Mouse (Mus musculus) hindbrain, embryonic 16.5 days (tissue): Measurements from ENCODE around the gene Agap3. TPM values are rescaled to one million over a fixed set of nuclear protein-coding genes. Genes with fewer than 3 reads are reported as not detected.

ENCODE experiments used
- ATAC-seq: fragments of 200-750 bp; cut with Nextera tagmentation; 2 replicates; pipeline ENCODE4 v1.8.0; 2017; ENCODE audit warnings: moderate TSS enrichment, moderate library complexity
- H3K27ac ChIP-seq: fragments of 300-500 bp; sonication (generic); 2 replicates; pipeline ENCODE4 v1.5.1; 2014; ENCODE audit warnings: low read depth, mild to moderate bottlenecking, control low read depth, low read length, moderate library complexity
- H3K27me3 ChIP-seq: fragments of 300-500 bp; sonication (generic); replicated peaks from 2 replicates; pipeline ENCODE4 v1.6.1; 2014; ENCODE audit warnings: low read length; ENCODE audit not compliant: control insufficient read depth, insufficient read depth
- H3K36me3 ChIP-seq: fragments of 300-500 bp; sonication (generic); 2 replicates; pipeline ENCODE4 v1.6.1; 2014; ENCODE audit warnings: mild to moderate bottlenecking, low read length, moderate library complexity, mixed read lengths; ENCODE audit not compliant: control insufficient read depth, insufficient read depth
- H3K4me1 ChIP-seq: fragments of 300-500 bp; sonication (generic); 2 replicates; pipeline ENCODE4 v1.6.1; 2014; ENCODE audit warnings: low read depth, low read length; ENCODE audit not compliant: control insufficient read depth, insufficient read depth
- H3K4me2 ChIP-seq: fragments of 300-500 bp; sonication (generic); 2 replicates; pipeline ENCODE4 v1.6.1; 2014; ENCODE audit warnings: mild to moderate bottlenecking, low read length, control low read depth, moderate library complexity
- H3K4me3 ChIP-seq: fragments of 300-500 bp; sonication (generic); 2 replicates; pipeline ENCODE4 v1.5.1; 2014; ENCODE audit warnings: mild to moderate bottlenecking, low read length, control low read depth, moderate library complexity
- H3K9ac ChIP-seq: fragments of 300-500 bp; sonication (generic); 2 replicates; pipeline ENCODE4 v1.6.1; 2014; ENCODE audit warnings: low read depth, mild to moderate bottlenecking, control low read depth, low read length, moderate library complexity
- H3K9me3 ChIP-seq: fragments of 300-500 bp; sonication (generic); 2 replicates; pipeline ENCODE4 v1.6.1; 2014; ENCODE audit warnings: mild to moderate bottlenecking, low read length, moderate library complexity; ENCODE audit not compliant: control insufficient read depth
- WGBS: fragments of 180-500 bp; shearing (Covaris S2); extraction: QIAGEN DNeasy Blood & Tissue Kit; methylation state at CpG from one replicate; pipeline ENCODE4 v1.1.7; 2014; 5-methylcytosine and 5-hydroxymethylcytosine counted together
- polyA plus RNA-seq: library from polyadenylated mRNA; unstranded; fragments of >200 nt; fragmentation: Nextera tagmentation; extraction: Ambion mirVana; gene quantifications from 2 replicates; pipeline ENCODE4 v1.2.1, GENCODE M21; 2015

Gene Agap3
- polyA plus RNA-seq, 1 experiment from 2014 or later: 47.7 TPM

DNA sequence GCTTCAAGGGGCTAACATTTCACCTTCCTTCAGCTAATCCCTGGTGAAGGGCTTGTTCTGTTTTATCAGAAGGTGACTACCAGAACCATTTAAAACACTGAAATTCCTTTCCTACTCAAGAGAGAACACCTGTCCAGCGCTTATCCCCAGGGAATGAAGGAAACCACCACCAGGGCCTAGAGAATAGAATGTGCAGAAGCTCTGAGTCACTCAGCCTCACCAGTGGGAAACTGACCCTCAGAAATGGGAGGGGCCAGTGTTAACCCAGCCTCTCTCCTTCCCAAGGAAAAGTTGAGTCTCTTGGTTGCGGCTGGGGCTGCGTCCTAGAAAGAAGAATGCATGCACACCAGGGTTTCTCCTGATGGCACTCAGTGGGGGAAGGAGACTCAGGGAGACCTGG is 3.1 kb downstream of the Agap3 start:
- H3K27me3 ChIP-seq: no peaks in the 10 kb centered on the region
- H3K36me3 ChIP-seq: peaks cover 4% of the 10 kb centered on the region
- peak overlapping the region; percentile 97 for H3K4me2 ChIP-seq
- no peak for ATAC-seq
- no peak overlapping the region for H3K27ac ChIP-seq
- WGBS: 55% methylated on average over 3 of the region's 3 CpGs
- no peak overlapping the region for H3K9ac ChIP-seq
- no peak overlapping the region for H3K4me3 ChIP-seq
- peaks cover 41% of the 10 kb centered on the region for H3K4me1 ChIP-seq
- H3K9me3 ChIP-seq: no peaks in the 10 kb centered on the region

DNA sequence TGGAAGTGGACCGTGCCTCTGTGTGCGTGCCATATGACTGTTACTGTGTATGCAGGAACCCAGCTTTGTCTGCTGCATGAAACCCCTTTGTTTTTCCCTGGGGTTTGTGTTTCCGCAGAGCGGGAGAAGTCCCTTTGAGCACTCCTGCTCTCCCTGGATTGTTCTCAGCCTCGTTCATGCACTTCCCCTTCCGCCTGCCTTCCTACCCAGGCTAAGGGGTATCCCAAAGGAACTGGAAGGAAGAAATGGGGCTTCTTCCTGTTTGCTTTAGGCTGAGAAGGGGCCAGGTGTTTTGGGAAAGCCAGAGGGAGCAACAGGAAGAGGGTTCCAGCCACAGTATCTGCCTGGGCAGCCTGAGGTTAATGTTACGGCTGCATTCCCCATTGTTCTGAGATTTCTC is 3.6 kb downstream of the Agap3 start:
- peak overlapping the region; percentile 27 for H3K4me2 ChIP-seq
- no peak overlapping the region for H3K4me3 ChIP-seq
- peaks cover 41% of the 10 kb centered on the region for H3K4me1 ChIP-seq
- peaks cover 4% of the 10 kb centered on the region for H3K36me3 ChIP-seq
- ATAC-seq: no peak
- no peak overlapping the region for H3K9ac ChIP-seq
- no peaks in the 10 kb centered on the region for H3K27me3 ChIP-seq
- H3K27ac ChIP-seq: no peak overlapping the region
- no peaks in the 10 kb centered on the region for H3K9me3 ChIP-seq
- WGBS: 42% methylated on average over 7 of the region's 7 CpGs

DNA sequence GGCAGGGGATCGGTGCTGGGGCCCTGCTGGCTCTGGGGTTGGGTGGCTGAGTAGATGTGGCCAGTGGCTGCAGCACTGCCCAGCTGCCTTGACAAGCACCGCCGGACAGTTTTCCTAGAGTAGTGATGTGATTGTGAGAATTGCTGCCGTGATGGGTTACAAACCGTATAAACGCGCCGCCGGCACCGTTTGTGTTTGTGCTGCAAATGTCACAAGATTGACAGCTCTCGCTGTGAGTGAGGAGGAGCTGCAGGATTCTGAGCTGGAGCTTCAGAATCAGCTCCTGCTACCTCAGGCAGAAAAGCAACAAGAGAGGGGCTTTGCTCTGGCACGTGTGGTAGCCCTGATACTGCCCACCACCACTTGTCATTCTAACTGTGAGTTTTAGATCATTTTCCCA is 14.8 kb downstream of the Agap3 start:
- Histone ChIP-seq H3K4me3 (no peak overlapping the region), H3K4me1 (peaks cover 12% of the 10 kb centered on the region), H3K9me3 (no peaks in the 10 kb centered on the region), H3K27ac (no peak overlapping the region; the same call in 1 of the 2 replicates), H3K27me3 (no peaks in the 10 kb centered on the region), H3K4me2 (no peak overlapping the region), H3K36me3 (no peaks in the 10 kb centered on the region), H3K9ac (0 out of 2 replicates have a peak overlapping the region, but pooled peaks have one; percentile 23)
- ATAC-seq: 0 out of 2 replicates have a peak, but pooled peaks have one; percentile 9
- 32% methylated on average over 12 of the region's 12 CpGs for WGBS

DNA sequence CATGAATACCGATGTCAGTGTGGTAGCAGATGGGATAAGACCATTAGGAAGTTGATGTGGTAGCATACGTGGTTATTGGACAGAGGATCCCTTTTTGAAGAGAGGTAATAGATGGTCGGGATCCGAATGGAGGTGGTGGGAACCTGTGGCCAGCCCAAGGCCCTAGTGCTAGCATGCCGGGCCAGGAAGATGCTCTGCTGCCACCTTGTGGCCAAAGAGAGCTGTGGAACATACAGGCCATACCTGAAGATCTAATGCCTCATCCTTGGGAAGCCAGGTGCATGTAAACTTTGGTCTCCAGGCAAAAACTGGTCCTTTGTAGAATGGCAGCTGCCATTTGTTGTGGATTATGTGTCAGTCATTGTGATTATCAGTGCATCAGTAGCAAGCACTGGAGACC is 18.6 kb downstream of the Agap3 start:
- WGBS: 14% methylated on average over 5 of the region's 5 CpGs
- Histone ChIP-seq H3K4me2 (no peak overlapping the region), H3K9me3 (no peaks in the 10 kb centered on the region), H3K4me3 (no peak overlapping the region), H3K9ac (no peak overlapping the region), H3K27me3 (peaks cover 2% of the 10 kb centered on the region; the same call in 1 of the 2 replicates), H3K36me3 (no peaks in the 10 kb centered on the region), H3K4me1 (peaks cover 32% of the 10 kb centered on the region), H3K27ac (no peak overlapping the region)
- peak; percentile 73 for ATAC-seq

DNA sequence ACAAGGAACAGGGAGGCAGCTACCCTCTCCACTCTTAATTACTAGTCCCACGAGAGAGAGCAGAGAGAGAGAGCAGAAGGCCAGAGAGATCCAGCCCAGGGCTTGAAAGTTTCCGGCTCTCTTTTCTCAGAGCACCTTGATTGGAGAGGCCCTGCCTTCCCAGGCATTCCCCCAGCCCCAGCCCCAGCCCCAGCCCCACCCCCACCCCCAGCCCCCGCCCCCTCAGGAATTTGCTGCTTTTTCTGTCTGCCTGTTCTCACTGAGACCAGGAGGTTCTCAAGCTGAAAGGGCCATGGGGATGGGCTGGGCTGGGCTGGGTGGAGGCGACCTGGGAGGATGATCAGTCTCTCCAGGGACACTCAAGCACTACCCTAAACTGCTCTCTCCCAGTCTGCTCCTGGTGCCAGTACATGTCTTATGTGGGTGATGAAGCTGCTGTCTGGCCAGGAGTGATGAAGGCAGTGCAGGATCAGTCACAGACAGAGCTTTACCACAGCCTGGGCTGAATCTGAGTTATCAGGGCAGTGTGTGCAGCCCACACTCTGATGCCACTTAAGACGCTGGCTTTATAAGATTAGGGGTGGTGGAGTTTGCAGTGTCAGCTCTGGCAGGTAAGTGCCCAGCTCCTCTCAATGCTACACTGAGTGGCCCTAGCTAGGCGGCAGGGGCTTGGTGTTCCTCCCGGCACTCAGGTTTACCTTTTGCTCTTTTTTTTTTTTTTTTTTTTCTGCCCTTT is 21.1 kb downstream of the Agap3 start:
- 0 out of 2 replicates have a peak, but pooled peaks have one; percentile 12 for ATAC-seq
- 57% methylated on average over 6 of the region's 7 CpGs for WGBS
- H3K4me1 ChIP-seq: peaks cover 26% of the 10 kb centered on the region
- H3K9ac ChIP-seq: no peak overlapping the region
- no peak overlapping the region for H3K4me3 ChIP-seq
- no peak overlapping the region for H3K4me2 ChIP-seq
- H3K27ac ChIP-seq: no peak overlapping the region
- H3K36me3 ChIP-seq: 0 out of 2 replicates have a peak, but pooled peaks cover 5% of the 10 kb centered on the region
- H3K9me3 ChIP-seq: no peaks in the 10 kb centered on the region
- peaks cover 2% of the 10 kb centered on the region; the same call in 1 of the 2 replicates for H3K27me3 ChIP-seq

DNA sequence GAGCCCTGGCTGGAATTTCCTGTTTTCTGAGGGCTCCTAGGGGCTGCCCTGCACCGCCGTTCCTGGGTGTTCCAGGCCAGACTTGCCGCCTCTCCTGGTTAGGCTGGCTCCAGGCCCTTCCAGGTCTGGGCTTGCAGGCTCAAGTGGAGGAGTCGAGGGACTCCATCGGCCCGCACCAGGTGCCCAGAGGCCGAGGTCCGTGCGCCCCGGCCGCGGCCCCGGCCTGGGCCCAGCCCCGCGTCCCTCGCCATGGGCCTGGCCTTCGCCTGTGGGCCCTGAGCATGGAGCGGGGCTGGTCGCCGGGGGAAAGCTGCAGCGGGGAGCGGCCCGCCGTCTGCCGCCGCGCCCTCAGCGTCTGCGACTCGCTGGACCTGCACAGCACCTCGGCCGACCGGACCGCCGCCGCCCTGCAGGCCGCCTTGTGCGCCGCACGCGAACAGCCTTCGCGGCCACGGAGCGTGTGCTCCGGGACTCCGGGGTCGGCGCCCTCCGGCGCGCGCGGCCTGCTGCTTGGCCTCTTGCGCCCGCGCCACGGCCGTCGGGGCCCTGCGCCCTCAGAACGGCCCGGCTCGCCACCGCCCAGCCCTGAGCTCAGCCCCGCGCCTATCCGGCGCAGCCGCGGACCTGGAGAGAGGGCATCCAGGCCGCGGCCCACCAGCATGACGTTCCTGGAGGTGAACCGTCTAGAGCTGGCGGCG is 22.2 kb downstream of the Agap3 start:
- H3K27ac ChIP-seq: no peak overlapping the region
- H3K36me3 ChIP-seq: peaks cover 12% of the 10 kb centered on the region; the same call in 1 of the 2 replicates
- WGBS: 8% methylated on average over 55 of the region's 77 CpGs
- peak overlapping the region; percentile 51 for H3K4me2 ChIP-seq
- no peaks in the 10 kb centered on the region for H3K9me3 ChIP-seq
- H3K27me3 ChIP-seq: peaks cover 2% of the 10 kb centered on the region; the same call in 1 of the 2 replicates
- no peak for ATAC-seq
- peak overlapping the region; percentile 30 for H3K4me3 ChIP-seq
- H3K4me1 ChIP-seq: peaks cover 26% of the 10 kb centered on the region
- H3K9ac ChIP-seq: peak overlapping the region; percentile 55

DNA sequence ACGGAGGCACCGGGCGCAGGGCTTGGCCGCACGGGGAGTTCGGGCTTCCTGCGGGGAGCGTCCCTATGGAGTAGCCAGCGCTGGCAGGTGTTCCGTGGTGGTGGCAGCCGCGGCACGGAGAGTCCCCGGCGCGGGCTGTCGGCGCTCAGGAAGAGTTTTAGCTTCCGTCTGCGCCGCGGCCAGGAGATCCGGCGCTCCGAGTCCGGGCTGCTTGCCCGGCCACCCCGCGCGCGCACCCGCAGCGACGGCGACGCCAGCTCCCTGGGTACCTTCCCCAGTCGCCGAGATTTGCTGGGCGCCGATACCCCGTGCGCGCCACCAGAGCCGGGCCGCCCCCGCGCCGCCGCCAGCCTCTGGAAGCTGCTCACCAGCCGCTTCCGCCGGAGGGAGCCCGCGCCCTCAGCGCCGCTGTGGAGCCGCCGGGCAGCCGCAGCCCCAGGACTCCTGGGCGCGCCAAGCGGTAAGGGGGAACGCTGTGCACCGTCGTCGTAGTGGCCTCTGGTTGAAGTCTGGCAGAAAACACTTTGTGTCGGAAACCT is 22.8 kb downstream of the Agap3 start:
- Histone ChIP-seq H3K4me3 (peak overlapping the region; percentile 30), H3K4me2 (peak overlapping the region; percentile 51), H3K27me3 (peaks cover 2% of the 10 kb centered on the region; the same call in 1 of the 2 replicates), H3K36me3 (peaks cover 15% of the 10 kb centered on the region), H3K27ac (no peak overlapping the region), H3K4me1 (peaks cover 26% of the 10 kb centered on the region), H3K9me3 (no peaks in the 10 kb centered on the region), H3K9ac (peak overlapping the region; percentile 55)
- no peak for ATAC-seq
- 3% methylated on average over 53 of the region's 67 CpGs for WGBS

DNA sequence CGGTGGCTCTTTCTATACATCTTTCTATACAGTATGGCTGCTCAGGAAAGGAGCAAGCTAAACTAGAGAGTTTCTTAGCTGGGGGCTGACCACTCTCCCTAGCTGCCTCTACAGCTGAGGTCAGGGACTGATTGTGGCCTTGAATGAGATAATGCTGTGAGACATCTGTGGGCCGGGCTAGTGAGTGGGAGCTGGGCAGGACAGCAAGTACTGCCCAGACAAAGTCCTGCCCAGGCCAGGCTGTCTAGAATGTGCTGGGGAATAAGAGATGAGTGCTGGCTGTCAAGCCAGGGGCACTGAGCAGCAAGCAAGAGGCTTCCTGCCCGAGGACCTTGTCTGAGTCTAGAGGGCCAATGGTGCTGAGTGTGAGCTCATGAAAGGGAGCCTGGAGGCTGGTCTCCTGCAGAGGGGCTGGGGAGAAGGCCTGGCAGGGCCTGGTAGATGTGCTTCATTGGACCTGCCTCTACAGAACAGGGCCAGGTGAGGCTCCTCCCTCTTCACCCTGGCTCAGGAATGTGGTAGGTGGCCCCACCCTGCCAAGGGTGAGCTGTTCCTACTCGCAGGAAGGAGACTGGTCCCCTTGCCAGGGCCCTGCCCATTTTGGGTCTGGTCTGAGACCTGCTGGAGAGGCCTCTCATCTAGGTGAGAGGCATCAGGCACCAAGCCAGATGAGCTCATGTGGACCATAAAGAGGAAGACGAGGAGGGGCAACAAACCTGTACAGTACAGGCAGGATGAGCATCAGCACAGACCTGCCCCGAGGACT is 23.7 kb downstream of the Agap3 start:
- Histone ChIP-seq H3K27me3 (peaks cover 2% of the 10 kb centered on the region; the same call in 1 of the 2 replicates), H3K4me3 (no peak overlapping the region), H3K9ac (no peak overlapping the region; the same call in 1 of the 2 replicates), H3K36me3 (peaks cover 20% of the 10 kb centered on the region), H3K27ac (no peak overlapping the region), H3K9me3 (no peaks in the 10 kb centered on the region), H3K4me2 (no peak overlapping the region), H3K4me1 (peaks cover 24% of the 10 kb centered on the region)
- 80% methylated on average over 6 of the region's 6 CpGs for WGBS
- no peak for ATAC-seq
